Mouse (Mus musculus) lung, postnatal 0 days (tissue): ENCODE measurements around the gene Srp68.

Experiments
- CTCF ChIP-seq: IDR thresholded peaks from 2 replicates; pipeline ENCODE4 v1.5.1; 2016; ENCODE audit warnings: antibody characterized with exemption, mild to moderate bottlenecking
- EP300 ChIP-seq: IDR thresholded peaks from 2 replicates; pipeline ENCODE4 v1.6.1; 2016; ENCODE audit warnings: antibody characterized with exemption, mild to moderate bottlenecking, control low read depth

DNA sequence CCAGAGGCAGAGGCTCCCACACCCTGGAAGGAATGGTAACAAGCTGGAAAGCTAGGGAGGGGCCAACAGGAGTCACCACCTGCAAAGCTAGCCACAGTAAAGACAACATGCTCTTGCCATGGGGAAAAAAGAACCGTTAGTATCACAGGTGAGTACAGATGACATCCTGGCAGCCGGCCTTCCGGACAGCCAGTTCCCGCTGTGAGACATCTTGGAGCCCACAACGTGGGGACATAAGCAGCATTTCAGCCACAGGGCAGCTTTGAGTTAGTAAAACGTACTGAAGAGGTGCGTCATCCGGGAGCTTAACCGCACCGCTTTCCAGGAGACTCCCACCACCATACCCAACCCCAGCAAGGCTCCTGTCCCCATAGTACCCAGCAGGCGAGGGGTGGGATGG lies 24.2 kb upstream of the Srp68 start:
- TF ChIP-seq CTCF (no peak), EP300 (no peak)
